Mouse (Mus musculus) kidney, adult 10 weeks (tissue): ENCODE data around the gene Stac2. TPM values are rescaled to one million over a fixed set of nuclear protein-coding genes. Genes with fewer than 3 reads are reported as not detected.

ENCODE experiments used
- polyA plus RNA-seq: library from polyadenylated mRNA; stranded (reverse); fragments of 350-450 nt; fragmentation: Illumina TruSeq; extraction: RNeasy Lipid Tissue Mini Kit (QIAGEN cat#74804); gene quantifications from one replicate; pipeline ENCODE4 v1.2.3, GENCODE M21; 2014; ENCODE audit warnings: low read depth, low replicate concordance

Stac2 gene
- polyA plus RNA-seq: not detected

GRCm38 (mm10) chr11:98052989-98053834 is at the start of gene Stac2:
Stac2 (minus strand) TSS chr11:98053462.

GRCm38 (mm10) chr11:98026570-98027296 is 26.5 kb downstream of the Stac2 start, which contains the start of gene Rpl19:
Rpl19 (plus strand) TSS chr11:98026710.

GRCm38 (mm10) chr11:98022555-98023371 is 30.5 kb downstream of the Stac2 start, which contains the start of gene Cacnb1:
Cacnb1 (minus strand) TSS chr11:98023034.

GRCm38 (mm10) chr11:97995564-97996288 is 57.5 kb downstream of the Stac2 start, which contains the start of gene Arl5c:
Arl5c (minus strand) TSS chr11:97996181.

Other genes starting within 250 kb of the Stac2 start
- gene B230217C12Rik, start 212.7 kb downstream of the Stac2 start, polyA plus RNA-seq: 3.2 TPM
- 3.6 TPM for gene Fbxo47, start 169.3 kb downstream of the Stac2 start, polyA plus RNA-seq
- not detected for gene Plxdc1, start 67.0 kb downstream of the Stac2 start, polyA plus RNA-seq
- not detected for gene Arl5c, start 57.3 kb downstream of the Stac2 start, polyA plus RNA-seq
- not detected for gene Cacnb1, start 30.4 kb downstream of the Stac2 start, polyA plus RNA-seq
- 76.3 TPM for gene Rpl19, start 26.8 kb downstream of the Stac2 start, polyA plus RNA-seq
- 12.1 TPM for gene Fbxl20, start 96.9 kb upstream of the Stac2 start, polyA plus RNA-seq
- 31.2 TPM for gene Med1, start 139.8 kb upstream of the Stac2 start, polyA plus RNA-seq
- gene Cdk12, start 149.6 kb upstream of the Stac2 start, polyA plus RNA-seq: 24.2 TPM